Mouse (Mus musculus): ENCODE data around the gene Ncs1. TPM values are rescaled to one million over a fixed set of nuclear protein-coding genes. Genes with fewer than 3 reads are reported as not detected.

Ncs1 gene
- polyA plus RNA-seq (2016; fragmentation: Nextera tagmentation; extraction: Ambion mirVana) = 66.0 and 66.5 TPM in 2 replicates

GRCm38 (mm10) chr2:31245491-31246141, at the start of gene Ncs1:
TSS of gene Ncs1 (plus strand) at chr2:31245823.
- Histone ChIP-seq H3K9me3 (no peaks in the 10 kb centered on the region), H3K36me3 (replicated peaks) (peaks cover 30% of the 10 kb centered on the region), H3K27ac (replicated peaks) (peak within 1 kb of the TSS; percentile 94), H3K4me3 (peak within 1 kb of the TSS; percentile 98), H3K4me1 (peaks cover 72% of the 10 kb centered on the region), H3K27me3 (replicated peaks; ENCODE audit: low read depth, poor library complexity, severe bottlenecking) (peaks cover 39% of the 10 kb centered on the region)
- DNase-seq (ENCODE audit: low spot score) = peak; percentile 87
- under 1% methylated on average over 89 of the region's 89 CpGs for WGBS

- no peaks in the 10 kb centered on the region for H3K9me3 ChIP-seq
- peaks cover 24% of the 10 kb centered on the region for H3K4me1 ChIP-seq
- peaks cover 64% of the 10 kb centered on the region for H3K36me3 ChIP-seq (replicated peaks)
- no peak for DNase-seq (ENCODE audit: low spot score)
- no peak overlapping the region for H3K4me3 ChIP-seq
- H3K27ac ChIP-seq (replicated peaks) = no peak overlapping the region
- H3K27me3 ChIP-seq (replicated peaks; ENCODE audit: low read depth, poor library complexity, severe bottlenecking) = no peaks in the 10 kb centered on the region
- 93% methylated on average over 4 of the region's 4 CpGs for WGBS
These were observed 47.0 kb upstream of the Ncs1 start for GRCm38 (mm10) chr2:31198621-31199020.

GRCm38 (mm10) chr2:31200051-31200450, 45.6 kb upstream of the Ncs1 start:
- Histone ChIP-seq H3K4me1 (peaks cover 24% of the 10 kb centered on the region), H3K4me3 (no peak overlapping the region), H3K36me3 (replicated peaks) (peaks cover 64% of the 10 kb centered on the region), H3K27me3 (replicated peaks; ENCODE audit: low read depth, poor library complexity, severe bottlenecking) (no peaks in the 10 kb centered on the region), H3K27ac (replicated peaks) (no peak overlapping the region), H3K9me3 (no peaks in the 10 kb centered on the region)
- DNase-seq (ENCODE audit: low spot score) = no peak
- WGBS = 96% methylated on average over 2 of the region's 2 CpGs

GRCm38 (mm10) chr2:31201851-31202250, 43.8 kb upstream of the Ncs1 start:
- Histone ChIP-seq H3K4me1 (peaks cover 39% of the 10 kb centered on the region), H3K4me3 (no peak overlapping the region), H3K27me3 (replicated peaks; ENCODE audit: low read depth, poor library complexity, severe bottlenecking) (no peaks in the 10 kb centered on the region), H3K27ac (replicated peaks) (no peak overlapping the region), H3K36me3 (replicated peaks) (peaks cover 56% of the 10 kb centered on the region), H3K9me3 (no peaks in the 10 kb centered on the region)
- 73% methylated on average over 7 of the region's 7 CpGs for WGBS
- DNase-seq (ENCODE audit: low spot score) = peak; percentile 29

- no peak for DNase-seq (ENCODE audit: low spot score)
- no peaks in the 10 kb centered on the region for H3K27me3 ChIP-seq (replicated peaks; ENCODE audit: low read depth, poor library complexity, severe bottlenecking)
- 33% methylated on average over 3 of the region's 3 CpGs for WGBS
- H3K36me3 ChIP-seq (replicated peaks) = peaks cover 54% of the 10 kb centered on the region
- H3K4me3 ChIP-seq = no peak overlapping the region
- peak overlapping the region; percentile 57; the same call in 1 of the 2 replicates for H3K27ac ChIP-seq (replicated peaks)
- peaks cover 44% of the 10 kb centered on the region for H3K4me1 ChIP-seq
- no peaks in the 10 kb centered on the region for H3K9me3 ChIP-seq
These were observed 43.3 kb upstream of the Ncs1 start for GRCm38 (mm10) chr2:31202357-31202756.

GRCm38 (mm10) chr2:31202956-31203355, 42.7 kb upstream of the Ncs1 start:
- no peak for DNase-seq (ENCODE audit: low spot score)
- Histone ChIP-seq H3K4me3 (no peak overlapping the region), H3K36me3 (replicated peaks) (peaks cover 54% of the 10 kb centered on the region), H3K27me3 (replicated peaks; ENCODE audit: low read depth, poor library complexity, severe bottlenecking) (no peaks in the 10 kb centered on the region), H3K27ac (replicated peaks) (peak overlapping the region; percentile 57), H3K4me1 (peaks cover 47% of the 10 kb centered on the region), H3K9me3 (no peaks in the 10 kb centered on the region)
- WGBS = 67% methylated on average over 4 of the region's 4 CpGs

- Histone ChIP-seq H3K4me3 (no peak overlapping the region), H3K4me1 (peaks cover 47% of the 10 kb centered on the region), H3K27ac (replicated peaks) (no peak overlapping the region), H3K9me3 (no peaks in the 10 kb centered on the region), H3K27me3 (replicated peaks; ENCODE audit: low read depth, poor library complexity, severe bottlenecking) (no peaks in the 10 kb centered on the region), H3K36me3 (replicated peaks) (peaks cover 55% of the 10 kb centered on the region)
- DNase-seq (ENCODE audit: low spot score) = no peak
- 86% methylated on average over 5 of the region's 5 CpGs for WGBS
These were observed 40.9 kb upstream of the Ncs1 start for GRCm38 (mm10) chr2:31204677-31205076.

- Histone ChIP-seq H3K27ac (replicated peaks) (peak overlapping the region; percentile 26; the same call in 1 of the 2 replicates), H3K4me3 (no peak overlapping the region), H3K9me3 (no peaks in the 10 kb centered on the region), H3K4me1 (peaks cover 43% of the 10 kb centered on the region), H3K36me3 (replicated peaks) (peaks cover 66% of the 10 kb centered on the region), H3K27me3 (replicated peaks; ENCODE audit: low read depth, poor library complexity, severe bottlenecking) (no peaks in the 10 kb centered on the region)
- WGBS = 89% methylated on average over 4 of the region's 4 CpGs
- DNase-seq (ENCODE audit: low spot score) = no peak
These were observed 39.4 kb upstream of the Ncs1 start for GRCm38 (mm10) chr2:31206211-31206610.

GRCm38 (mm10) chr2:31206882-31207281, 38.7 kb upstream of the Ncs1 start:
- Histone ChIP-seq H3K9me3 (no peaks in the 10 kb centered on the region), H3K27me3 (replicated peaks; ENCODE audit: low read depth, poor library complexity, severe bottlenecking) (no peaks in the 10 kb centered on the region), H3K27ac (replicated peaks) (no peak overlapping the region), H3K4me3 (no peak overlapping the region), H3K4me1 (peaks cover 36% of the 10 kb centered on the region), H3K36me3 (replicated peaks) (peaks cover 68% of the 10 kb centered on the region)
- no peak for DNase-seq (ENCODE audit: low spot score)
- 66% methylated on average over 8 of the region's 8 CpGs for WGBS

GRCm38 (mm10) chr2:31208544-31209142, 37.0 kb upstream of the Ncs1 start:
- no peaks in the 10 kb centered on the region for H3K27me3 ChIP-seq (replicated peaks; ENCODE audit: low read depth, poor library complexity, severe bottlenecking)
- WGBS = 91% methylated on average over 13 of the region's 13 CpGs
- peaks cover 79% of the 10 kb centered on the region for H3K36me3 ChIP-seq (replicated peaks)
- no peak overlapping the region for H3K27ac ChIP-seq (replicated peaks)
- DNase-seq (ENCODE audit: low spot score) = no peak
- H3K4me1 ChIP-seq = peaks cover 22% of the 10 kb centered on the region
- no peaks in the 10 kb centered on the region for H3K9me3 ChIP-seq
- H3K4me3 ChIP-seq = no peak overlapping the region

- DNase-seq (ENCODE audit: low spot score) = no peak
- Histone ChIP-seq H3K27ac (replicated peaks) (no peak overlapping the region), H3K36me3 (replicated peaks) (peaks cover 81% of the 10 kb centered on the region), H3K27me3 (replicated peaks; ENCODE audit: low read depth, poor library complexity, severe bottlenecking) (no peaks in the 10 kb centered on the region), H3K9me3 (no peaks in the 10 kb centered on the region), H3K4me1 (peaks cover 22% of the 10 kb centered on the region), H3K4me3 (no peak overlapping the region)
- WGBS = 90% methylated on average over 4 of the region's 4 CpGs
These were observed 36.1 kb upstream of the Ncs1 start for GRCm38 (mm10) chr2:31209525-31209924.

GRCm38 (mm10) chr2:31210144-31210847, 35.3 kb upstream of the Ncs1 start:
- DNase-seq (ENCODE audit: low spot score) = no peak
- peaks cover 22% of the 10 kb centered on the region for H3K4me1 ChIP-seq
- 72% methylated on average over 11 of the region's 11 CpGs for WGBS
- no peak overlapping the region for H3K4me3 ChIP-seq
- no peaks in the 10 kb centered on the region for H3K9me3 ChIP-seq
- peaks cover 85% of the 10 kb centered on the region for H3K36me3 ChIP-seq (replicated peaks)
- H3K27me3 ChIP-seq (replicated peaks; ENCODE audit: low read depth, poor library complexity, severe bottlenecking) = no peaks in the 10 kb centered on the region
- no peak overlapping the region for H3K27ac ChIP-seq (replicated peaks)

Data from embryonic facial prominence, embryonic 10.5 days (tissue).